ENCODE assay signal across 8 mouse cellular contexts in genomic region chr5:31614339-31615025, GRCm38 (mm10). TPM values are rescaled to one million over a fixed set of nuclear protein-coding genes. Genes with fewer than 3 reads are reported as not detected.
DNase-seq lines count a peak whose midpoint lies in the region; ATAC-seq and TF ChIP-seq lines count a peak whose summit lies in the region.

No protein-coding gene starts in this region.

- TF ChIP-seq POLR2A in liver, adult 2 months (IDR thresholded peaks at IDR 0.05; ENCODE audit: extremely low read depth, insufficient read depth, low read length) = no peak

- DNase-seq in lung, adult 18-20 months = no peak
- no peak for DNase-seq in forebrain, embryonic 10.5 days (ENCODE audit: extremely low spot score, low spot score)
- peak; percentile 7 for DNase-seq in liver, adult 2 months (ENCODE audit: extremely low read depth, low read depth, low spot score)
- DNase-seq in adrenal gland, postnatal 4 days (ENCODE audit: low spot score in 2 of 2) = no peak
- DNase-seq in layer of hippocampus, postnatal 14 days (ENCODE audit: low spot score in 2 of 2) = no peak
- DNase-seq in kidney, adult 11 months = no peak

- ATAC-seq in lung, embryonic 15.5 days (ENCODE audit: borderline replicate concordance, extremely low read depth, low FRiP score, low TSS enrichment) = no peak
- no peak for ATAC-seq in neural tube, embryonic 14.5 days (ENCODE audit: low read depth)

- no peaks in the 10 kb centered on the region for H3K9me3 ChIP-seq in lung, embryonic 15.5 days
- no peaks in the 10 kb centered on the region for H3K9me3 ChIP-seq in forebrain, embryonic 10.5 days
- no peaks in the 10 kb centered on the region for H3K9me3 ChIP-seq in neural tube, embryonic 14.5 days (ENCODE audit: control insufficient read depth, low read length)

- peak overlapping the region; percentile 45 for H3K4me2 ChIP-seq in lung, embryonic 15.5 days
- peak overlapping the region; percentile 57 for H3K4me2 ChIP-seq in neural tube, embryonic 14.5 days (ENCODE audit: low read depth, low read length)

- peaks cover 26% of the 10 kb centered on the region; the same call in 1 of the 2 replicates for H3K36me3 ChIP-seq in lung, embryonic 15.5 days
- H3K36me3 ChIP-seq in forebrain, embryonic 10.5 days (replicated peaks) = peaks cover 41% of the 10 kb centered on the region
- H3K36me3 ChIP-seq in liver, adult 2 months (ENCODE audit: control insufficient read depth, insufficient read depth, low read length) = peaks cover 17% of the 10 kb centered on the region
- peaks cover 10% of the 10 kb centered on the region; the same call in 1 of the 2 replicates for H3K36me3 ChIP-seq in neural tube, embryonic 14.5 days (ENCODE audit: control insufficient read depth, insufficient read depth, low read length)

- TF ChIP-seq CTCF in liver, adult 2 months (IDR thresholded peaks at IDR 0.05; ENCODE audit: low read depth, low read length) = no peak

- peak overlapping the region; percentile 65 for H3K4me3 ChIP-seq in lung, embryonic 15.5 days
- peak overlapping the region; percentile 80 for H3K4me3 ChIP-seq in forebrain, embryonic 10.5 days
- peak overlapping the region; percentile 65 for H3K4me3 ChIP-seq in liver, adult 2 months (ENCODE audit: insufficient read depth, low read depth, low read length)
- H3K4me3 ChIP-seq in neural tube, embryonic 14.5 days (ENCODE audit: low read depth, low read length) = peak overlapping the region; percentile 78

- peak overlapping the region; percentile 68 for H3K9ac ChIP-seq in lung, embryonic 15.5 days
- peak overlapping the region; percentile 69 for H3K9ac ChIP-seq in liver, adult 2 months (ENCODE audit: low read depth, low read length)
- peak overlapping the region; percentile 74 for H3K9ac ChIP-seq in neural tube, embryonic 14.5 days (replicated peaks; ENCODE audit: low read depth, low read length)

- H3K4me1 ChIP-seq in lung, embryonic 15.5 days = peaks cover 10% of the 10 kb centered on the region
- H3K4me1 ChIP-seq in forebrain, embryonic 10.5 days = peaks cover 12% of the 10 kb centered on the region
- H3K4me1 ChIP-seq in liver, adult 2 months (ENCODE audit: control insufficient read depth, insufficient read depth, low read length) = peaks cover 7% of the 10 kb centered on the region
- H3K4me1 ChIP-seq in neural tube, embryonic 14.5 days (ENCODE audit: control insufficient read depth, insufficient read depth, low read length) = 0 out of 2 replicates have a peak, but pooled peaks cover 3% of the 10 kb centered on the region

- H3K79me2 ChIP-seq in liver, adult 2 months (ENCODE audit: control insufficient read depth, insufficient read depth, low read length) = peaks cover 12% of the 10 kb centered on the region; the same call in 1 of the 2 replicates

- no peaks in the 10 kb centered on the region for H3K27me3 ChIP-seq in lung, embryonic 15.5 days
- H3K27me3 ChIP-seq in forebrain, embryonic 10.5 days (ENCODE audit: poor library complexity, severe bottlenecking) = no peaks in the 10 kb centered on the region
- no peaks in the 10 kb centered on the region for H3K27me3 ChIP-seq in liver, adult 2 months (ENCODE audit: control insufficient read depth, insufficient read depth, low read length)
- H3K27me3 ChIP-seq in neural tube, embryonic 14.5 days (ENCODE audit: control insufficient read depth, insufficient read depth, low read length) = no peaks in the 10 kb centered on the region

- 44% methylated on average over 6 of the region's 6 CpGs for WGBS in lung, embryonic 15.5 days
- WGBS in forebrain, embryonic 10.5 days = 57% methylated on average over 6 of the region's 6 CpGs
- 60% methylated on average over 6 of the region's 6 CpGs for WGBS in liver, adult 2 months
- WGBS in neural tube, embryonic 14.5 days = 47% methylated on average over 6 of the region's 6 CpGs

- peak overlapping the region; percentile 87 for H3K27ac ChIP-seq in lung, embryonic 15.5 days
- H3K27ac ChIP-seq in forebrain, embryonic 10.5 days = peak overlapping the region; percentile 94
- no peak overlapping the region for H3K27ac ChIP-seq in liver, adult 2 months (replicated peaks; ENCODE audit: insufficient read depth, low read depth, low read length)
- no peak overlapping the region; the same call in 1 of the 2 replicates for H3K27ac ChIP-seq in neural tube, embryonic 14.5 days (ENCODE audit: low read depth, low read length)

RNA-seq across cellular contexts. Expression of gene Mrpl33, which starts 17.7 kb away (rescaled TPM):
- 275 and 287 TPM in 2 replicates for polyA plus RNA-seq in lung, embryonic 15.5 days (2015; fragmentation: Nextera tagmentation; extraction: Ambion mirVana)
- 238 and 242 TPM in 2 replicates for polyA plus RNA-seq in forebrain, embryonic 10.5 days (2016; fragmentation: Nextera tagmentation; extraction: Ambion mirVana)
- total RNA-seq in liver, adult 2 months (2014; rRNA removed) = 60.8 and 65.1 TPM in 2 replicates
- polyA plus RNA-seq in liver, adult 2 months (2012; rRNA removed) = 8.6 and 11.5 TPM in 2 replicates
- 189 and 200 TPM in 2 replicates for polyA plus RNA-seq in neural tube, embryonic 14.5 days (2014; fragmentation: Nextera tagmentation; extraction: Ambion mirVana)
- total RNA-seq in adrenal gland, postnatal 4 days (2021) = 100 to 1,000 TPM; 262 to 270 TPM
- total RNA-seq in layer of hippocampus, postnatal 14 days (2021) = 100 to 1,000 TPM; 109 to 114 TPM

Comparison
In these comparisons a context has a peak if more than half of its experiments do, and no peak if none do; other contexts are left out.
1. H3K27ac ChIP-seq: peak in lung, embryonic 15.5 days (single experiment) and forebrain, embryonic 10.5 days (single experiment); none in liver, adult 2 months (single experiment) and neural tube, embryonic 14.5 days (single experiment).
2. RNA of gene Mrpl33, which starts 17.7 kb away (polyA plus RNA-seq): 275 to 287 TPM in lung, embryonic 15.5 days, 238 to 242 TPM in forebrain, embryonic 10.5 days and 189 to 200 TPM in neural tube, embryonic 14.5 days; 8.6 to 11.5 TPM in liver, adult 2 months; every median in the first group is over 10 times any median in the second.
3. Peak in every context shown above with its lines, with median percentiles within 50 percentile points of each other: H3K4me3 ChIP-seq and H3K9ac ChIP-seq.